Mouse (Mus musculus): ENCODE measurements at regions not wholly inside any gene's neighbourhood (a gene's known extent, or its start where the extent isn't known, plus 50 kb on each side); places are given as distances from the start of the nearest gene placed in this dataset.

DNA sequence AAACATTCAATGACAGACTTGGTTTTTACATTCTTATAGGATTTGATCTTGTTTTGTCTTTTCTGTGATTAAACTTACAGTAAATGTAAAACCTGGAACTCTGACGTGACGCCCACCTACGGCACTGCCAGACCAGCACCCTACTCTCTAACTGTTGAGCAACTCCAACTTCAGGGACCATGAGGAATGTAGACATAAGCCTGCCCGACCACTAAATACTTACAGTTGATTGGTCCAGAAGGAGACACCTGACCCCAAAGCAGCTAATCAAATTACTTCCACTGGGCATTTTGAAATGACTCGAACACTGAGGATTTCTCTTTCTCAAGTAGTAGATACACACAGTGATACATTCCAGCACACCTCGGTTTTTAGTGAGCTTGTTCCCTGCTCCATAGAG, 1206.9 kb downstream of the A830018L16Rik start:
- TF ChIP-seq CTCF (IDR thresholded peaks at IDR 0.05; ENCODE audit: low read depth, low read length) = no peak
- no peak for TF ChIP-seq EP300 (IDR thresholded peaks at IDR 0.05; ENCODE audit: insufficient read depth, low read depth, low read length)
- TF ChIP-seq POLR2A (IDR thresholded peaks at IDR 0.05; ENCODE audit: insufficient read depth, low read length) = no peak

All from ES-Bruce4 (cell line).